Mouse (Mus musculus) E14TG2a.4 (cell line): ENCODE data around the gene Adam1a.

Experiments used
- CTCF ChIP-seq: conservative IDR thresholded peaks from 2 replicates; pipeline ENCODE4 v1.5.1; 2014; ENCODE audit warnings: low read length
- NANOG ChIP-seq: IDR thresholded peaks from 2 replicates; pipeline ENCODE4 v1.6.1; 2014; ENCODE audit warnings: borderline replicate concordance, low read length, mixed read lengths

DNA sequence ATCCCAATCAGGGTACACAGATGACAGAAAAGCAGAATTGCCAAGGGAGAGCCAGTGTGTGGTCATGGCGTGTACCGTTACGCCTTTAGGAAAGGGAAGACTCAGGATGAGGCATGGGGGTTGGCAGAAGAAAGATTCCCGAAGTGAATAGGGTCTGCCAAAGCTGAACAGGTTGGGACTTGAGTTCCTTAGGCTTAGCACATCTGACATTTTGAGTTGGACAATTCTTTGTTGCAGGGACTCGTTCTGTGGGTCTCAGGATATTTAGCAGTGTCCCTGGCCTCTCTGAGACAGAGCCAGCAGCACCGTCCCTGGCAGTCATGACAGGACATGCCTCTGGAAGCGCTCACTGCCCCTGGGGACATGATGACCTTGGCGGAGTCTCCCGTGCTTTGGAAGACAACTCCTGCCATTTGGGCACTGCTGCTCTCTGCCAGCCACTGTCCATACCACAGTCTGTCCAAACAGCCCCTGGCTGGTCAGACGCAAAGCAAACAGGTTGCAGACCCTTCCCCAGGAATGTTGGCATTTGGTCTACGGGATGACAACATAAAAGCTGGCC, 31.7 kb upstream of the Adam1a start:
- no peak for TF ChIP-seq CTCF
- no peak for TF ChIP-seq NANOG
